Mouse (Mus musculus) spleen, adult 2 months (tissue): Measurements from ENCODE around the gene March6.
A peak's percentile ranks its signal among the peaks of the same experiment; 100 is the strongest.

ENCODE experiments used
- CTCF ChIP-seq: fragments of 200-500 bp; IDR thresholded peaks from 2 replicates; pipeline ENCODE4 v1.5.1; 2011; ENCODE audit warnings: mild to moderate bottlenecking, inconsistent platforms; ENCODE audit not compliant: insufficient read depth, insufficient read length, insufficient replicate concordance; ENCODE audit errors: extremely low read depth
- POLR2A ChIP-seq: fragments of 200-500 bp; IDR thresholded peaks from 2 replicates; pipeline ENCODE4 v1.6.1; 2011; ENCODE audit warnings: low read depth, low read length, inconsistent platforms

- TF ChIP-seq CTCF (peak; percentile 72; the same call in 1 of the 2 replicates), POLR2A (no peak)
These were observed 111.8 kb downstream of the March6 start for GRCm38 (mm10) chr15:31419037-31419436.
